Mouse (Mus musculus) intestine, embryonic 14.5 days (tissue): ENCODE measurements around the gene Emg1. TPM values are rescaled to one million over a fixed set of nuclear protein-coding genes. Genes with fewer than 3 reads are reported as not detected.
A peak's percentile ranks its signal among the peaks of the same experiment; 100 is the strongest.
"Not testable (repeated sequence)": the region's sequence is repeated elsewhere in the genome, so short reads cannot be mapped to it uniquely, and the experiment has no call there.

Experiments used
- ATAC-seq: fragments of 200-750 bp; cut with Nextera tagmentation; replicated peaks from 2 replicates; pipeline ENCODE4 v1.8.0; 2017; ENCODE audit warnings: low read depth, moderate number of reproducible peaks, moderate TSS enrichment, moderate library complexity; ENCODE audit not compliant: low FRiP score, low TSS enrichment
- DNase-seq: peaks from one replicate; pipeline ENCODE4 v3.0.0-alpha.2; 2018; ENCODE audit warnings: low spot score
- H3K27ac ChIP-seq: fragments of 300-500 bp; sonication (generic); 2 replicates; pipeline ENCODE4 v1.5.1; 2014; ENCODE audit warnings: low read depth, mild to moderate bottlenecking, control low read depth
- H3K27me3 ChIP-seq: fragments of 300-500 bp; sonication (generic); replicated peaks from 2 replicates; pipeline ENCODE4 v1.6.1; 2014; ENCODE audit warnings: low read length, control low read depth; ENCODE audit not compliant: control insufficient read depth, insufficient read depth
- H3K36me3 ChIP-seq: fragments of 300-500 bp; sonication (generic); 2 replicates; pipeline ENCODE4 v1.6.1; 2014; ENCODE audit warnings: low read length, control low read depth; ENCODE audit not compliant: control insufficient read depth, insufficient read depth
- H3K4me1 ChIP-seq: fragments of 300-500 bp; sonication (generic); replicated peaks from 2 replicates; pipeline ENCODE4 v1.6.1; 2014; ENCODE audit warnings: low read length, control low read depth, mixed read lengths; ENCODE audit not compliant: control insufficient read depth, insufficient read depth
- H3K4me2 ChIP-seq: fragments of 300-500 bp; sonication (generic); 2 replicates; pipeline ENCODE4 v1.6.1; 2014; ENCODE audit warnings: low read length
- H3K4me3 ChIP-seq: fragments of 300-500 bp; sonication (generic); 2 replicates; pipeline ENCODE4 v1.5.1; 2014; ENCODE audit warnings: low read depth, low read length, control low read depth, mixed read lengths
- H3K9ac ChIP-seq: fragments of 300-500 bp; sonication (generic); 2 replicates; pipeline ENCODE4 v1.6.1; 2014; ENCODE audit warnings: mild to moderate bottlenecking, low read length
- H3K9me3 ChIP-seq: fragments of 300-500 bp; sonication (generic); 2 replicates; pipeline ENCODE4 v1.6.1; 2016; ENCODE audit warnings: low read length, control low read depth; ENCODE audit not compliant: control insufficient read depth
- WGBS: fragments of 180-500 bp; shearing (Covaris S2); extraction: QIAGEN DNeasy Blood & Tissue Kit; methylation state at CpG from one replicate; pipeline ENCODE4 v1.1.7; 2014; 5-methylcytosine and 5-hydroxymethylcytosine counted together
- polyA plus RNA-seq: library from polyadenylated mRNA; unstranded; fragments of >200 nt; fragmentation: Nextera tagmentation; extraction: Ambion mirVana; gene quantifications from 2 replicates; pipeline ENCODE4 v1.2.1, GENCODE M21; 2014

Emg1 gene
- polyA plus RNA-seq, 1 experiment from 2014 or later, result 248 TPM

- 82% methylated on average over 12 of the region's 12 CpGs for WGBS
- no peaks in the 10 kb centered on the region for H3K36me3 ChIP-seq
- H3K27me3 ChIP-seq, result no peaks in the 10 kb centered on the region
- H3K9me3 ChIP-seq, result no peaks in the 10 kb centered on the region
- H3K4me3 ChIP-seq, result no peak overlapping the region
- no peak overlapping the region for H3K4me2 ChIP-seq
- ATAC-seq, result peak; percentile 51
- H3K9ac ChIP-seq, result no peak overlapping the region
- no peaks in the 10 kb centered on the region for H3K4me1 ChIP-seq
- H3K27ac ChIP-seq, result peak overlapping the region; percentile 62; the same call in 1 of the 2 replicates
- no peak for DNase-seq
Observed at GRCm38 (mm10) chr6:124685606-124686386, 26.2 kb downstream of the Emg1 start.

- no peaks in the 10 kb centered on the region for H3K9me3 ChIP-seq
- DNase-seq, result no peak
- ATAC-seq, result no peak; the same call in 1 of the 2 replicates
- no peaks in the 10 kb centered on the region for H3K4me1 ChIP-seq
- H3K9ac ChIP-seq, result no peak overlapping the region
- 72% methylated on average over 14 of the region's 14 CpGs for whole genome bisulfite sequencing
- no peak overlapping the region for H3K4me3 ChIP-seq
- no peaks in the 10 kb centered on the region for H3K27me3 ChIP-seq
- no peak overlapping the region for H3K4me2 ChIP-seq
- H3K27ac ChIP-seq, result no peak overlapping the region
- H3K36me3 ChIP-seq, result no peaks in the 10 kb centered on the region
Observed at GRCm38 (mm10) chr6:124683591-124684417, 28.2 kb downstream of the Emg1 start.

GRCm38 (mm10) chr6:124682291-124682690 is 29.7 kb downstream of the Emg1 start:
- not testable (repeated sequence) for H3K4me3 ChIP-seq, H3K27ac ChIP-seq, ATAC-seq, H3K9me3 ChIP-seq, H3K27me3 ChIP-seq, H3K4me2 ChIP-seq, H3K9ac ChIP-seq, H3K36me3 ChIP-seq, DNase-seq, H3K4me1 ChIP-seq
- 71% methylated on average over 6 of the region's 6 CpGs for WGBS

- H3K4me1 ChIP-seq, result no peaks in the 10 kb centered on the region
- no peak overlapping the region for H3K4me2 ChIP-seq
- no peaks in the 10 kb centered on the region for H3K27me3 ChIP-seq
- DNase-seq (no peak), ATAC-seq (no peak)
- H3K36me3 ChIP-seq, result peaks cover 7% of the 10 kb centered on the region
- no peak overlapping the region for H3K27ac ChIP-seq
- no peak overlapping the region for H3K9ac ChIP-seq
- no peak overlapping the region for H3K4me3 ChIP-seq
- no peaks in the 10 kb centered on the region for H3K9me3 ChIP-seq
- WGBS, result 84% methylated on average over 3 of the region's 3 CpGs
Observed at GRCm38 (mm10) chr6:124679486-124679885, 32.5 kb downstream of the Emg1 start.

GRCm38 (mm10) chr6:124678769-124679168 is 33.2 kb downstream of the Emg1 start:
- H3K4me2 ChIP-seq, result no peak overlapping the region

GRCm38 (mm10) chr6:124676171-124676570 is 35.8 kb downstream of the Emg1 start:
- ATAC-seq (no peak), DNase-seq (no peak)
- Histone ChIP-seq H3K4me3 (no peak overlapping the region), H3K4me2 (no peak overlapping the region), H3K27me3 (no peaks in the 10 kb centered on the region), H3K36me3 (peaks cover 7% of the 10 kb centered on the region), H3K27ac (no peak overlapping the region), H3K9ac (no peak overlapping the region), H3K4me1 (no peaks in the 10 kb centered on the region), H3K9me3 (no peaks in the 10 kb centered on the region)
- WGBS, result 85% methylated on average over 6 of the region's 6 CpGs

More at GRCm38 (mm10) chr6:124678769-124679168, 33.2 kb downstream of the Emg1 start:
- Histone ChIP-seq H3K27me3 (no peaks in the 10 kb centered on the region), H3K27ac (no peak overlapping the region), H3K36me3 (peaks cover 7% of the 10 kb centered on the region), H3K9me3 (no peaks in the 10 kb centered on the region), H3K4me1 (no peaks in the 10 kb centered on the region), H3K9ac (no peak overlapping the region), H3K4me3 (no peak overlapping the region)
- no peak for ATAC-seq
- no peak for DNase-seq
- 87% methylated on average over 7 of the region's 7 CpGs for WGBS

- DNase-seq (no peak), ATAC-seq (no peak)
- no peaks in the 10 kb centered on the region for H3K9me3 ChIP-seq
- no peaks in the 10 kb centered on the region for H3K4me1 ChIP-seq
- peaks cover 7% of the 10 kb centered on the region for H3K36me3 ChIP-seq
- H3K9ac ChIP-seq, result no peak overlapping the region
- H3K27ac ChIP-seq, result no peak overlapping the region
- no peak overlapping the region for H3K4me2 ChIP-seq
- WGBS, result 89% methylated on average over 7 of the region's 7 CpGs
- no peak overlapping the region for H3K4me3 ChIP-seq
- no peaks in the 10 kb centered on the region for H3K27me3 ChIP-seq
Observed at GRCm38 (mm10) chr6:124674591-124674990, 37.4 kb downstream of the Emg1 start.

- Histone ChIP-seq H3K9ac (no peak overlapping the region), H3K36me3 (peaks cover 7% of the 10 kb centered on the region)
- 95% methylated on average over 9 of the region's 9 CpGs for WGBS
Observed at GRCm38 (mm10) chr6:124673619-124674018, 38.4 kb downstream of the Emg1 start.

More at GRCm38 (mm10) chr6:124673619-124674018, 38.4 kb downstream of the Emg1 start:
- Histone ChIP-seq H3K27me3 (no peaks in the 10 kb centered on the region), H3K4me2 (no peak overlapping the region), H3K4me3 (no peak overlapping the region), H3K27ac (no peak overlapping the region), H3K9me3 (no peaks in the 10 kb centered on the region), H3K4me1 (no peaks in the 10 kb centered on the region)
- no peak for DNase-seq
- ATAC-seq, result no peak
